Mouse (Mus musculus) embryonic fibroblast, embryonic 13.5 days (primary cell): ENCODE data around the gene Hpse2. TPM values are rescaled to one million over a fixed set of nuclear protein-coding genes. Genes with fewer than 3 reads are reported as not detected.
"Not testable (repeated sequence)": the region's sequence is repeated elsewhere in the genome, so short reads cannot be mapped to it uniquely, and the experiment has no call there.

Experiments
- H3K27ac ChIP-seq: 2 replicates; pipeline ENCODE4 v1.5.1; 2012; ENCODE audit warnings: low read length, control low read depth, inconsistent platforms; ENCODE audit not compliant: insufficient read depth
- H3K4me1 ChIP-seq: 2 replicates; pipeline ENCODE4 v1.6.1; 2011; ENCODE audit warnings: low read length; ENCODE audit not compliant: control insufficient read depth, insufficient read depth
- H3K4me3 ChIP-seq: 2 replicates; pipeline ENCODE4 v1.5.1; 2011; ENCODE audit warnings: mild to moderate bottlenecking, control low read depth, low read length; ENCODE audit not compliant: insufficient read depth
- CTCF ChIP-seq: IDR thresholded peaks from 2 replicates; pipeline ENCODE4 v1.5.1; 2011; ENCODE audit warnings: mild to moderate bottlenecking, control low read depth, low read length, moderate library complexity, borderline replicate concordance; ENCODE audit not compliant: insufficient read depth
- POLR2A ChIP-seq: IDR thresholded peaks from 2 replicates; pipeline ENCODE4 v1.6.1; 2011; ENCODE audit warnings: low read depth, mild to moderate bottlenecking, control low read depth, low read length, moderate library complexity
- polyA plus RNA-seq: library from polyadenylated mRNA; stranded (reverse); fragments of >200 nt; gene quantifications from 2 replicates; pipeline ENCODE4 v1.2.4, GENCODE M21; 2011; ENCODE audit warnings: low read depth; ENCODE audit not compliant: missing spikeins, insufficient read length

The Hpse2 gene
- polyA plus RNA-seq, 1 experiment, result 1.6 TPM

GRCm38 (mm10) chr19:42795801-42796200, 592.4 kb downstream of the Hpse2 start:
- TF ChIP-seq POLR2A, result no peak
- no peak for TF ChIP-seq CTCF
- Histone ChIP-seq H3K4me3 (no peak overlapping the region), H3K27ac (no peak overlapping the region), H3K4me1 (no peaks in the 10 kb centered on the region)

GRCm38 (mm10) chr19:42794914-42795613, 593.1 kb downstream of the Hpse2 start:
- no peak overlapping the region for H3K27ac ChIP-seq
- H3K4me1 ChIP-seq, result no peaks in the 10 kb centered on the region
- TF ChIP-seq CTCF (peak; percentile 79), POLR2A (no peak)
- H3K4me3 ChIP-seq, result peak overlapping the region; percentile 28

GRCm38 (mm10) chr19:42788311-42788710, 599.8 kb downstream of the Hpse2 start:
- 0 out of 2 replicates have a peak, but pooled peaks cover 8% of the 10 kb centered on the region for H3K4me1 ChIP-seq
- no peak overlapping the region for H3K4me3 ChIP-seq
- TF ChIP-seq CTCF, result no peak
- TF ChIP-seq POLR2A, result no peak
- no peak overlapping the region for H3K27ac ChIP-seq

- no peak overlapping the region for H3K27ac ChIP-seq
- no peak overlapping the region for H3K4me3 ChIP-seq
- TF ChIP-seq CTCF (no peak), POLR2A (no peak)
- H3K4me1 ChIP-seq, result 0 out of 2 replicates have a peak, but pooled peaks cover 8% of the 10 kb centered on the region
Observed at GRCm38 (mm10) chr19:42785562-42786220, 602.5 kb downstream of the Hpse2 start.

GRCm38 (mm10) chr19:42785129-42785528, 603.0 kb downstream of the Hpse2 start:
- Histone ChIP-seq H3K4me3 (no peak overlapping the region), H3K4me1 (0 out of 2 replicates have a peak, but pooled peaks cover 8% of the 10 kb centered on the region), H3K27ac (no peak overlapping the region)
- TF ChIP-seq POLR2A (no peak), CTCF (0 out of 2 replicates have a peak, but pooled peaks have one; percentile 11)

- H3K27ac ChIP-seq, result not testable (repeated sequence)
Observed at GRCm38 (mm10) chr19:42780156-42780538, 608.0 kb downstream of the Hpse2 start.

GRCm38 (mm10) chr19:42779531-42780155, 608.5 kb downstream of the Hpse2 start, which contains the start of gene Hps1:
Gene Hps1 (minus strand): TSS chr19:42779978.
- no peaks in the 10 kb centered on the region for H3K4me1 ChIP-seq
- H3K27ac ChIP-seq, result peak within 1 kb of the TSS; percentile 30; the same call in 1 of the 2 replicates
- peak within 1 kb of the TSS; percentile 55 for H3K4me3 ChIP-seq
- peak; percentile 69 for TF ChIP-seq POLR2A
- TF ChIP-seq CTCF, result peak; percentile 12; the same call in 1 of the 2 replicates

More at GRCm38 (mm10) chr19:42780156-42780538, 608.0 kb downstream of the Hpse2 start:
- peak overlapping the region; percentile 55 for H3K4me3 ChIP-seq
- not testable (repeated sequence) for H3K4me1 ChIP-seq

GRCm38 (mm10) chr19:42777801-42778200, 610.4 kb downstream of the Hpse2 start:
- TF ChIP-seq POLR2A (no peak), CTCF (no peak)
- Histone ChIP-seq H3K4me1 (no peaks in the 10 kb centered on the region), H3K4me3 (no peak overlapping the region), H3K27ac (no peak overlapping the region)

GRCm38 (mm10) chr19:42776813-42777212, 611.3 kb downstream of the Hpse2 start:
- Histone ChIP-seq H3K4me3 (no peak overlapping the region), H3K27ac (no peak overlapping the region), H3K4me1 (no peaks in the 10 kb centered on the region)
- no peak for TF ChIP-seq POLR2A
- TF ChIP-seq CTCF, result no peak
